31 mouse cellular contexts compared by ENCODE assay signal in genomic region chr3:119158670-119159069, GRCm38 (mm10).
DNase-seq lines count a peak whose midpoint lies in the region; ATAC-seq and TF ChIP-seq lines count a peak whose summit lies in the region.
"Had no signal": no experiment of that assay in that cellular context is flagged by ENCODE, and none has a peak within 500 bp of the region (broad histone marks: within the 10 kb centered on the region; RNA-seq: fewer than 3 reads in every experiment).

No protein-coding gene starts in this region.

- H3K27ac ChIP-seq in ES-Bruce4 (ENCODE audit: insufficient read depth, low read length) (no peak overlapping the region), ES-E14 (ENCODE audit: insufficient read depth, low read depth, low read length, poor library complexity, severe bottlenecking) (no peak overlapping the region)
- H3K27ac ChIP-seq in intestine, embryonic 16.5 days (ENCODE audit: low read length): no peak overlapping the region
- H3K27ac ChIP-seq: embryonic facial prominence, embryonic 10.5 days; embryonic facial prominence, embryonic 13.5 days; forebrain, embryonic 13.5 days; heart, embryonic 15.5 days; hindbrain, embryonic 10.5 days; hindbrain, embryonic 13.5 days had no signal

- DNase-seq in ES-E14 (ENCODE audit: low read depth, low spot score) (peak; percentile 34), ZHBTc4 (ENCODE audit: low read depth, low spot score) (peak; percentile 70)
- no peak for DNase-seq in left cerebral cortex, adult 11 months (ENCODE audit: low spot score)
- no peak for DNase-seq in lung, postnatal 4 days
- DNase-seq: adrenal gland, adult 2 months; adrenal gland, postnatal 25 days; B cell, adult 2 months; cerebellum, adult 11-12 months; cerebellum, adult 8-10 months; cerebellum, postnatal 10 days; cerebellum, postnatal 36 days; embryo, embryonic 11 days; gastrocnemius, postnatal 10 days; heart, postnatal 10 days; heart, postnatal 36 days; kidney, adult 18-20 months had no signal

- WGBS in intestine, embryonic 16.5 days: 79% methylated on average over 4 of the region's 4 CpGs

- H3K4me2 ChIP-seq in intestine, embryonic 16.5 days (ENCODE audit: low read depth, low read length): no peak overlapping the region
- H3K4me2 ChIP-seq: embryonic facial prominence, embryonic 13.5 days; forebrain, embryonic 13.5 days; heart, embryonic 12.5 days; heart, embryonic 15.5 days; hindbrain, embryonic 13.5 days had no signal

- no peaks in the 10 kb centered on the region; the same call in 1 of the 2 replicates for H3K9me3 ChIP-seq in ES-Bruce4 (replicated peaks; ENCODE audit: control insufficient read depth, insufficient read depth, low read length, poor library complexity, severe bottlenecking)
- no peaks in the 10 kb centered on the region for H3K9me3 ChIP-seq in ES-E14 (ENCODE audit: control insufficient read depth, insufficient read depth, low read depth, low read length)
- H3K9me3 ChIP-seq in intestine, embryonic 16.5 days (ENCODE audit: control insufficient read depth, low read length): no peaks in the 10 kb centered on the region
- H3K9me3 ChIP-seq: embryonic facial prominence, embryonic 10.5 days; embryonic facial prominence, embryonic 13.5 days; forebrain, embryonic 13.5 days; heart, embryonic 12.5 days; heart, embryonic 15.5 days; hindbrain, embryonic 10.5 days; hindbrain, embryonic 13.5 days had no signal

- H3K4me3 ChIP-seq in ES-Bruce4 (ENCODE audit: low read depth, low read length) (no peak overlapping the region), ES-E14 (ENCODE audit: insufficient read depth in 1 of 2, low read depth in 1 of 2, low read length in 2 of 2, poor library complexity in 1 of 2, severe bottlenecking in 1 of 2) (no peak overlapping the region)
- H3K4me3 ChIP-seq in intestine, embryonic 16.5 days (ENCODE audit: low read length): no peak overlapping the region
- H3K4me3 ChIP-seq: embryonic facial prominence, embryonic 10.5 days; embryonic facial prominence, embryonic 13.5 days; erythroblast, embryonic 14.5 days; forebrain, embryonic 13.5 days; heart, embryonic 12.5 days; heart, embryonic 15.5 days; hindbrain, embryonic 10.5 days; hindbrain, embryonic 13.5 days had no signal

- peak; percentile 74 for TF ChIP-seq EP300 in ES-Bruce4 (IDR thresholded peaks at IDR 0.05; ENCODE audit: insufficient read depth, low read depth, low read length)

- no peaks in the 10 kb centered on the region for H3K27me3 ChIP-seq in ES-Bruce4 (ENCODE audit: control insufficient read depth, insufficient read depth, low read length, poor library complexity, severe bottlenecking)
- no peaks in the 10 kb centered on the region for H3K27me3 ChIP-seq in intestine, embryonic 16.5 days (replicated peaks; ENCODE audit: control insufficient read depth, insufficient read depth, low read length)
- H3K27me3 ChIP-seq: CH12.LX; embryonic facial prominence, embryonic 13.5 days; forebrain, embryonic 13.5 days; heart, embryonic 12.5 days; heart, embryonic 15.5 days had no signal

- in situ Hi-C loops in ES-E14 (cut with MboI; ENCODE audit: low sequenced_read_pairs in 2 of 2, unreplicated experiment in 2 of 2): no loop called here

- TF ChIP-seq POLR2A in ES-Bruce4 (IDR thresholded peaks at IDR 0.05; ENCODE audit: insufficient read depth, low read length): no peak

- peak; percentile 91 for ATAC-seq in intestine, embryonic 16.5 days
- ATAC-seq in monocyte, adult 5-6 weeks (replicated peaks; ENCODE audit: insufficient number of reproducible peaks, low FRiP score, low TSS enrichment, poor library complexity, severe bottlenecking): no peak
- ATAC-seq: forebrain, embryonic 13.5 days; forebrain, embryonic 16.5 days; hindbrain, embryonic 16.5 days had no signal

- no peaks in the 10 kb centered on the region for H3K36me3 ChIP-seq in ES-Bruce4 (ENCODE audit: control insufficient read depth, insufficient read depth, low read length, poor library complexity, severe bottlenecking)
- H3K36me3 ChIP-seq in ES-E14 (ENCODE audit: control insufficient read depth, insufficient read depth, low read length, poor library complexity, severe bottlenecking): no peaks in the 10 kb centered on the region
- no peaks in the 10 kb centered on the region for H3K36me3 ChIP-seq in intestine, embryonic 16.5 days (ENCODE audit: control insufficient read depth, insufficient read depth, low read length)
- H3K36me3 ChIP-seq: embryonic facial prominence, embryonic 10.5 days; embryonic facial prominence, embryonic 13.5 days; G1E; heart, embryonic 12.5 days; heart, embryonic 15.5 days; hindbrain, embryonic 10.5 days; hindbrain, embryonic 13.5 days had no signal

- H3K4me1 ChIP-seq in ES-Bruce4 (ENCODE audit: control insufficient read depth, insufficient read depth, low read length) (no peaks in the 10 kb centered on the region), ES-E14 (ENCODE audit: control insufficient read depth in 2 of 2, insufficient read depth in 2 of 2, low read length in 2 of 2, poor library complexity in 1 of 2) (peaks cover 3 to 4% of the 10 kb centered on the region in 2 experiments; a peak in 1 of 4 replicates)
- no peaks in the 10 kb centered on the region for H3K4me1 ChIP-seq in intestine, embryonic 16.5 days (ENCODE audit: control insufficient read depth, insufficient read depth, low read length)
- H3K4me1 ChIP-seq: heart, embryonic 12.5 days; heart, embryonic 15.5 days had no signal

- no peak for TF ChIP-seq CTCF in ES-Bruce4 (IDR thresholded peaks at IDR 0.05; ENCODE audit: low read depth, low read length)

- H3K9ac ChIP-seq in ES-Bruce4 (ENCODE audit: low read depth, poor library complexity, severe bottlenecking) (no peak overlapping the region), ES-E14 (ENCODE audit: insufficient read depth, low read depth, low read length, poor library complexity, severe bottlenecking) (no peak overlapping the region)
- H3K9ac ChIP-seq in intestine, embryonic 16.5 days (ENCODE audit: low read depth, low read length): no peak overlapping the region
- H3K9ac ChIP-seq: embryonic facial prominence, embryonic 13.5 days; forebrain, embryonic 13.5 days; heart, embryonic 12.5 days; heart, embryonic 15.5 days; hindbrain, embryonic 13.5 days had no signal

TF ChIP-seq in ES-E14, 5 proteins besides CTCF, POLR2A, EP300 and RAD21:
- TF ChIP-seq CHD2 (IDR thresholded peaks at IDR 0.05; ENCODE audit: low read depth, low read length) (no peak), HCFC1 (IDR thresholded peaks at IDR 0.05; ENCODE audit: borderline replicate concordance, insufficient read depth, low read length) (no peak), MAFK (IDR thresholded peaks at IDR 0.05; ENCODE audit: insufficient read depth, low read depth, low read length) (no peak), ZC3H11A (IDR thresholded peaks at IDR 0.05; ENCODE audit: borderline replicate concordance, low read depth, low read length) (no peak), ZNF384 (IDR thresholded peaks at IDR 0.05; ENCODE audit: low read depth, low read length) (no peak)

Comparison
In these comparisons a context has a peak if more than half of its experiments do, and no peak if none do; other contexts are left out.
1. DNase-seq: peak in ES-E14 (single experiment) and ZHBTc4 (single experiment); none in left cerebral cortex, adult 11 months (single experiment) and lung, postnatal 4 days (0 of 2).